Mouse (Mus musculus) heart, postnatal 0 days (tissue): Measurements from ENCODE around the gene Tmc4.

Experiments used
- CTCF ChIP-seq: IDR thresholded peaks from 2 replicates; pipeline ENCODE4 v1.5.1; 2016; ENCODE audit warnings: antibody characterized with exemption, control low read depth, low read depth
- EP300 ChIP-seq: IDR thresholded peaks from 2 replicates; pipeline ENCODE4 v1.6.1; 2016; ENCODE audit warnings: antibody characterized with exemption, low read depth

DNA sequence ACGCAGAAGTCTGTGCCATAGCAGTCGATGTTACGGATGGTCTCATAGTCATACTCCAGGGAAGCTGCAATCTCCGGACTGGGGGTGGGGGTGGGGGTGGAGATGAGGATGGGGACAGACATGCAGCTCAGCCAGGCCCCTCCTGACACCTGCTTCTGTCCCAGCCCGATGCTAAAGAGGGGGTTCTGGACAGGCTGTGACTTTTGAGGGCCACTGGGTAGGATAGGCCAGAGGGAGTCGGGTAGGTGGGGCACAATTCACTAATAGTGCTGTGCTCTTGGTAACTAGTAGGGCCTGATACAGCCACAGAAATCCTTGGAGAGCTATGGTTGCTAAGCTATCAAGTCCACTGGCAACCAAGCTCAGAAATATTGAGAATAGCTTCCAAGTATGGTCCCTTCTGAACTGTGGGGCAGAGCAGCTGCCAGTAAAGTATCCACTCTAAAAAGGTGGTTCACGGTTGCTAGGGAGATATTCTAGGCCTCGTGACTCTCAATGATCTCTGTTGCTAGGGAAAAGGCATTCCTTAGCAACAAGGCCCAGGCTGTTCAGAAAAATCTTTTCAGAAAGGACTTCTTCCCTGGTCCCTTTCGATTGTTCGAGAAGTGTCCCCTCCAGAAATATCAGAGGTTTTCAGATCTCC lies 6.7 kb upstream of the Tmc4 start:
- TF ChIP-seq CTCF: no peak
- TF ChIP-seq EP300: no peak
